Mouse (Mus musculus): ENCODE measurements at regions not wholly inside any gene's neighbourhood (a gene's known extent, or its start where the extent isn't known, plus 50 kb on each side); places are given as distances from the start of the nearest gene placed in this dataset.

DNA sequence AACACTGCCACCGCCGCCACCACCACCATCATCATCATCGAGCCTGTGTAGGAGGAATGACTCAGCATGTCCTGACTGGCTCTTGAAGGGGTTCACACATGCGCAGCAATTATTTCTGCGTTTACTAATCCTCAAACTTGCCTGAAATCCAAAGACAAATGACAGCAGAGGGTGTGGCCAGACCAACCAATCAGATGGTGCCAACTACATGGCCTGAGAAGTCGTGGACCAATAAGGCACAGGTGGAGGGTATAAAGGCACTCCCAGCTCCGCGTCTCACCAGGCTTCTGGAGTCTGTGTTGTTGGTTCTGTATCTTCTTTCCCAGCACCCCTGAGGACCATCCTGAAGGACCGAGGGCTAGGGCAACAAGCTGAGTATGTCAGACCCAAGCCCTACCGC lies 123.1 kb upstream of the Eomes start:
- H3K27ac ChIP-seq (ENCODE audit: control insufficient read depth, insufficient read depth, low read depth, low read length, poor library complexity), result no peak overlapping the region
- H3K4me3 ChIP-seq (replicated peaks; ENCODE audit: control insufficient read depth, low read depth, low read length), result no peak overlapping the region
- no peaks in the 10 kb centered on the region for H3K4me1 ChIP-seq (ENCODE audit: control insufficient read depth, insufficient read depth, low read length)
- 70% methylated on average over 10 of the region's 10 CpGs for WGBS
- TF ChIP-seq POLR2A (IDR thresholded peaks at IDR 0.05; ENCODE audit: borderline replicate concordance, control insufficient read depth, low read depth, low read length) (no peak), CTCF (IDR thresholded peaks at IDR 0.05; ENCODE audit: control insufficient read depth, insufficient read depth, low read length) (no peak)

DNA sequence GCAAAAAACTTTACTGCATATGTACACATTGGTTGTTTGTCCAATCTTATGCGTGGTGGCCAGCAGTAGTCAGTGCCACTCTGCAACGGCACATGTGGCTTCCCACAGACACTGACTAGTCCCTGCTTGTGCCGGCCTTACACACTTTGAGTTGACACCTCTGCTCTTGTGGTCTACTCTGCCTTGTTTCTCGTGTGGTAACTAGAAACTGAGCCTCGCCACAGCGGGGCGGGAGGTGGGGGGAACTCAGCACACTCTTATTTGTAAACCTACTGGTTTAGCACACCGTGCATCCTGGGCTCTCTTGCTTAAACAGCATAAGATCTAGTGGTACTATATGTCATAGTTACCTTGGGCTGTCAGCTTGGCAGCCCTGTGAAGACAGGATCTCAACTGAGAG lies 120.6 kb upstream of the Eomes start:
- H3K4me3 ChIP-seq (replicated peaks; ENCODE audit: control insufficient read depth, low read depth, low read length), result no peak overlapping the region
- no peaks in the 10 kb centered on the region for H3K4me1 ChIP-seq (ENCODE audit: control insufficient read depth, insufficient read depth, low read length)
- 85% methylated on average over 8 of the region's 8 CpGs for WGBS
- TF ChIP-seq POLR2A (IDR thresholded peaks at IDR 0.05; ENCODE audit: borderline replicate concordance, control insufficient read depth, low read depth, low read length) (no peak), CTCF (IDR thresholded peaks at IDR 0.05; ENCODE audit: control insufficient read depth, insufficient read depth, low read length) (no peak)
- no peak overlapping the region for H3K27ac ChIP-seq (ENCODE audit: control insufficient read depth, insufficient read depth, low read depth, low read length, poor library complexity)

DNA sequence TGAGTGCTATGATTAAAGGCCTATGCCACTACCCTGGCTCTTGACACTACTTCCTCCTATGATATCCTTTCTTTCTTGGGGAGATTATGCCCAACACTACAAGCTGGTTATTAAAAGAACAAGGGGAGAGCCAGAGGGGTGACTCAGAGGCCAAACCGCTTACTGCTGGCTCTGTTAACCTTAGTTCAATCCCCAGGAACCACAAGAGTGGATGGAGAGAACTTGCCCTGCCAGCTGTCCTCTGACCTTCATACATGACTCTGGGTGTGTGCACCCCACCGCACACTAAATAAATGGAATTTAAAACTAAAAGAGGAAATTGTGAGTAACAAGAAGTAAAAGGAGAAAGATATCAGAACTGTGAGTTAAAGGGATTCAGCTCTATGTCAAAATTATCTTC lies 114.1 kb upstream of the Eomes start:
- TF ChIP-seq CTCF (IDR thresholded peaks at IDR 0.05; ENCODE audit: control insufficient read depth, insufficient read depth, low read length) (no peak), POLR2A (IDR thresholded peaks at IDR 0.05; ENCODE audit: borderline replicate concordance, control insufficient read depth, low read depth, low read length) (no peak)
- Histone ChIP-seq H3K4me3 (replicated peaks; ENCODE audit: control insufficient read depth, low read depth, low read length) (no peak overlapping the region), H3K27ac (ENCODE audit: control insufficient read depth, insufficient read depth, low read depth, low read length, poor library complexity) (no peak overlapping the region), H3K4me1 (ENCODE audit: control insufficient read depth, insufficient read depth, low read length) (no peaks in the 10 kb centered on the region)
- 70% methylated on average over 2 of the region's 2 CpGs for WGBS

DNA sequence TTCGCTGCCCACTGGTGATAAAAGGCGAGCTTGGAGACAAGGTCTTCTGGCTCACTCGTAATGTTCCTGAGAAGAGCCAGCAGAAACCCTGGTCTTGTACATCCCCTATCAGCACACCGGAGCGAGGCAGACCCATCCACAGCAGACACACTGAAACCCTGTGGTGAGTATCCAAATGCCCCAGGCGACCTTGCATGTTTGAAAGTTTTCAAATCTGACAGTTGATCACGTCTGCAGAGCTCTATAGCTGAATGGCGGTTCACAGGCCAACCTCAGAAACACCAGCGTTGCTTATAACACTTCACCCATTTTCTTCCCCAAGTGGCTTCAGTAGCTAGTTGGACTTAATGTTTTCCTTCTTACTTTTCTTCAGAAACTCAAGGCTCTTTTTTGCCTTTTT lies 112.6 kb upstream of the Eomes start:
- no peak overlapping the region for H3K4me3 ChIP-seq (replicated peaks; ENCODE audit: control insufficient read depth, low read depth, low read length)
- WGBS, result 79% methylated on average over 9 of the region's 9 CpGs
- TF ChIP-seq CTCF (IDR thresholded peaks at IDR 0.05; ENCODE audit: control insufficient read depth, insufficient read depth, low read length), result no peak
- TF ChIP-seq POLR2A (IDR thresholded peaks at IDR 0.05; ENCODE audit: borderline replicate concordance, control insufficient read depth, low read depth, low read length), result no peak

DNA sequence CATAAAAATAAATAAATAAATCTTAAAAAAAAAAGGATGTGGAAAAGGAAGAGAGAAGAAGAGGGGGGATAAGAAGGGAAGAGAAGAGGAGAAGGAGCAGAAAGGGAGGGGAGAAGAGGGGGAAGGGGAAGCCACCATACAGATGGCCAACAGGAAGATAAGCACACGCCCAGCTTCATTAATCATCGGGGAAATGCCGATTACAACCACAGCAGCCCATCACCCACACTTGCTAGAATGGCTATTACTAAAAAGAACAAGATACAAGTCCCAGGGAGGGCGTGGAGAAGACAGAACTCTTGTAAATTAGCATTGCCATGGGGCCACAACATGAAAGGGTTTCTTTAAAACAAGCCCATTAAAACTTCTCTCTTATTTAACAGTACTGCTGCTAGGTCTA lies 110.7 kb upstream of the Eomes start:
- WGBS, result 49% methylated on average over 4 of the region's 4 CpGs
- H3K4me3 ChIP-seq (replicated peaks; ENCODE audit: control insufficient read depth, low read depth, low read length), result no peak overlapping the region
- H3K4me1 ChIP-seq (ENCODE audit: control insufficient read depth, insufficient read depth, low read length), result no peaks in the 10 kb centered on the region
- H3K27ac ChIP-seq (ENCODE audit: control insufficient read depth, insufficient read depth, low read depth, low read length, poor library complexity), result no peak overlapping the region
- TF ChIP-seq POLR2A (IDR thresholded peaks at IDR 0.05; ENCODE audit: borderline replicate concordance, control insufficient read depth, low read depth, low read length) (no peak), CTCF (IDR thresholded peaks at IDR 0.05; ENCODE audit: control insufficient read depth, insufficient read depth, low read length) (no peak)

More for the DNA sequence above, 112.6 kb upstream of the Eomes start:
- Histone ChIP-seq H3K4me1 (ENCODE audit: control insufficient read depth, insufficient read depth, low read length) (no peaks in the 10 kb centered on the region), H3K27ac (ENCODE audit: control insufficient read depth, insufficient read depth, low read depth, low read length, poor library complexity) (no peak overlapping the region)

DNA sequence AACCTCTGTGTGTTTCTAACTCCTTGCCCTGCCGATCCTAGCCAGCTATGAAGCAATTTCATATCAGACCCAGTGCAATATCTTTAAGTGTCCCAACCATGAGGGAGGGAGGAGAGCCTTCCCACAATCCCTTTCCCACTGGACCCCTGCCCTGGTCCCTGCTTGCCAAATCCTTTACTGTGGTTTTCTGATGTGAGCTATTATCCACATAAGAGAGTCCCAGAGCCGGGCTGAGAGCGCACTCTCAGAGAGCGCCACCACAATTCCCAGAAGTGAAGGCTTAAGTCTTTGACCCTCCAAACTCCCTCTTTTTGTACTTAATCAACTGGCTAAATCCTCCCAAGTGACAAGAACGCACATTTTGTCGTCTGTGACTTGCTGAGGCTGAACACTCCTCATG lies 107.4 kb upstream of the Eomes start:
- TF ChIP-seq CTCF (IDR thresholded peaks at IDR 0.05; ENCODE audit: control insufficient read depth, insufficient read depth, low read length) (no peak), POLR2A (IDR thresholded peaks at IDR 0.05; ENCODE audit: borderline replicate concordance, control insufficient read depth, low read depth, low read length) (no peak)
- Histone ChIP-seq H3K4me3 (replicated peaks; ENCODE audit: control insufficient read depth, low read depth, low read length) (no peak overlapping the region), H3K27ac (ENCODE audit: control insufficient read depth, insufficient read depth, low read depth, low read length, poor library complexity) (no peak overlapping the region), H3K4me1 (ENCODE audit: control insufficient read depth, insufficient read depth, low read length) (no peaks in the 10 kb centered on the region)
- 81% methylated on average over 6 of the region's 6 CpGs for WGBS

DNA sequence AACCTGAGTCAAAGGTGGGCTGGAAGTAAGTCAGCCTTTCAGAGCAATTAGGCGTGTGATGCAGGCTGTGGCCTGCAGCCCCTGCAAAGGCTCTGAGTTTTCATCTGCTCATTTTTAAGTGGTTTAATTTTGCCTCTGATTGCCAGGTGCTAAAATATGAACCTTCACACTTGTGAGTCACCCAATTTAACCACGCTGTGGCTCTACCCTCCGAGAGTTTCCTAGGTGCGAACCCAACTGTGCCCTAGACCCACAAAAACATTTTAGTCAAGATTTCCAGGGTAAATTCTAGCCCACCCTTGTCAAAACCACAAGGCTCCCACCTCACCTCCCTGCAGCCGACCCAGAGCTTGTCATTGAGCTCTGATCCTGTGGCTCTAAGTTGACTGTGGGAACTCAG lies 103.3 kb upstream of the Eomes start:
- Histone ChIP-seq H3K4me3 (replicated peaks; ENCODE audit: control insufficient read depth, low read depth, low read length) (no peak overlapping the region), H3K4me1 (ENCODE audit: control insufficient read depth, insufficient read depth, low read length) (no peaks in the 10 kb centered on the region), H3K27ac (ENCODE audit: control insufficient read depth, insufficient read depth, low read depth, low read length, poor library complexity) (no peak overlapping the region)
- TF ChIP-seq CTCF (IDR thresholded peaks at IDR 0.05; ENCODE audit: control insufficient read depth, insufficient read depth, low read length), result no peak
- TF ChIP-seq POLR2A (IDR thresholded peaks at IDR 0.05; ENCODE audit: borderline replicate concordance, control insufficient read depth, low read depth, low read length), result no peak
- WGBS, result 71% methylated on average over 5 of the region's 5 CpGs

DNA sequence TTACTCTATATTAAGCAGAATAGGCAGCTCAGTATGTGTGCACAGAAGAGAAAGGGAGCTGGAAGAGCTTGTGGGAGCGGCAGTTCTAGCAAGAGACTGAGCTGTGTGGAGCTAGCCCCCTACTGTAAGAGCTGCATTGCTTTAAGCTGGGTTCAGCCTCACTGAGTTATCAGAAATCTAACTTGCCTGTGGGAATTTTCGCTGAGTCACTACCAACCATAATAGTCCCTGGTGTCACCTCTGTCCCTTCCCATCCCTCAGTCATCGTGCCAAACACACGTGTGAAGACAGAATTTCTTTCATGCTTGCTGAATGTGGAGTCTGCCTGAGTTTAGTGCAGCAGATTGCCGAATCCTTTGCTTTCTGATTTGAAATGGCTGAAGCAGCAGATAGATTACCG lies 99.0 kb upstream of the Eomes start:
- no peak overlapping the region for H3K27ac ChIP-seq (ENCODE audit: control insufficient read depth, insufficient read depth, low read depth, low read length, poor library complexity)
- H3K4me1 ChIP-seq (ENCODE audit: control insufficient read depth, insufficient read depth, low read length), result no peaks in the 10 kb centered on the region
- 15% methylated on average over 6 of the region's 6 CpGs for WGBS
- no peak for TF ChIP-seq CTCF (IDR thresholded peaks at IDR 0.05; ENCODE audit: control insufficient read depth, insufficient read depth, low read length)
- no peak for TF ChIP-seq POLR2A (IDR thresholded peaks at IDR 0.05; ENCODE audit: borderline replicate concordance, control insufficient read depth, low read depth, low read length)
- no peak overlapping the region for H3K4me3 ChIP-seq (replicated peaks; ENCODE audit: control insufficient read depth, low read depth, low read length)

DNA sequence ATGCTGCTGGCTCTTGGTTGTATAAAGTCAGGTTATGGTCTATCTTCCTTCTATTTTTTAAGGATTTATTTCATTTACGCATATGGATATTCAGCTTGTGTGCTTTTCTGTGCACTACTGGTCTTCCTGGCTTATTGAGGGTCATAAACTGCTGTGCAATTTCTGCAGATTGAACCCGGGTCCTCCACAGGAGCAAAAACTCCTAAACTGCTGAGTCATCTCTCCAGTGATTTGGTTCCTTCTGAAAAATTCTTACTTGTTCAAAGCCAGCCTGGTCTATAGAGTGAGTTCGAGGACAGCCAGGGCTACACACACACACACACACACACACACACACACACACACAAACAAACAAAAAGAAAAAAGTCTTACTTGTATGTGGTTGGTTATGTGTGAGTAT lies 95.5 kb upstream of the Eomes start:
- no peak for TF ChIP-seq POLR2A (IDR thresholded peaks at IDR 0.05; ENCODE audit: borderline replicate concordance, control insufficient read depth, low read depth, low read length)
- TF ChIP-seq CTCF (IDR thresholded peaks at IDR 0.05; ENCODE audit: control insufficient read depth, insufficient read depth, low read length), result no peak
- whole genome bisulfite sequencing, result 63% methylated on average over 3 of the region's 3 CpGs
- no peak overlapping the region for H3K4me3 ChIP-seq (replicated peaks; ENCODE audit: control insufficient read depth, low read depth, low read length)
- H3K4me1 ChIP-seq (ENCODE audit: control insufficient read depth, insufficient read depth, low read length), result no peaks in the 10 kb centered on the region
- H3K27ac ChIP-seq (ENCODE audit: control insufficient read depth, insufficient read depth, low read depth, low read length, poor library complexity), result no peak overlapping the region

Measured in bone marrow, adult 2 months (tissue).